Mouse (Mus musculus) right cerebral cortex, postnatal 36 days (tissue): Measurements from ENCODE around the gene Ccdc71.

Experiments
- DNase-seq, 2 experiments: peaks; one replicate each; pipeline ENCODE4 v3.0.0; 2022; ENCODE audit warnings: low spot score in 2 of 2, mixed read lengths in 1 of 2

Ccdc71 gene

GRCm38 (mm10) chr9:108489702-108490558 is 29.6 kb downstream of the Ccdc71 start:
- DNase-seq: no peak

DNA sequence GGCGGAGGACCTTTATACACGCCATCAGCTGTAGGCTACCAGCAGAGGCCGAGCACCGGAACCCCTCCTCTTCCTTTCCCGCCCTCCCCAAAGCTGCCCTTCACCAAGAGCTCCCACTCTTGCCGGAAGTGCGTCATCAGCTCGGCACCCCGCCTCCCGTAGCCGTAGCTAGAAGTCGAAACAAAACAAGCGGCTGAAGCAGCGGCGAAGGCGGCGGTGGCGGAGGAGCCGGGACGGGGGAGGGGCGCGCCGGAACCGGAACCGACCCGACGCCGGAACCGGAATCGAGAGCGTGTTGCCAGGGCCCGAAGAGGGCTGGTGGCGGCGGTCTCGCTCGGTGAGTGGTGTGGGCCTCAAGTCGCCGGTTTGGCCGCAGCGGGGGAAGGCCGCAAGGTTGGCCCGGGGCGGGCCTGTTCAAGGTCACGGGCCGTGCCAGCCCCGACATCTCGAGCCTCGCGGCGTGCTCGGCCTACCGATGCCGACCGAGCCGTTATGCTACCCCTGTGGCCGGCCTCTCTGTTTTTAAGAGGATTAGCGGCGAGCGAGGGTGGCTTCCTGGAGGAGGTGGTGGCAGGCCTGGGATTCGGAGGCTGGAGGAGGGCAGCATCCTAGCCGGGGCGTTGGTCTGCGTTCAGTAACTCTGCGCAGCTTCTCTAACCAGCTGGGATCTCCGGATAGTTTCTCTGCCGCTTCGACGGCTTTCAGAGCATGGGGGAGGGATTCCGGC is 30.4 kb downstream of the Ccdc71 start, which contains the start of gene Usp19:
Usp19 (plus strand) TSS at position 44 of the 727 bp plus-strand sequence.
- peak; percentile 96 to 97 for DNase-seq

DNA sequence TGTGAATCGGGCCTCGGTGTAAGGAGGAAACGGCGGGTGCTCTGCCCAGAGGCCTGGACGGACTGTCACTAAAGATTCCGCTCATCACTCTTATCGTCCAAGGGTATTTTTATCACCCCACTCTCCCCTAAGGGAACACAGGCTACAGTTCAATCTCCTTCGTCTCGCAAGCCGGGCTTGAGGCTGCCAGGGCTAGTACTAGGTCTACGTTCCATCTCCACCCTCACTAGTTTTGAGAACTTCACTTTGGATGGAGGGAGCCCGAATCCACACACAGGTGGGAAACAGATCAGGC is 30.9 kb downstream of the Ccdc71 start:
- DNase-seq: no peak

DNA sequence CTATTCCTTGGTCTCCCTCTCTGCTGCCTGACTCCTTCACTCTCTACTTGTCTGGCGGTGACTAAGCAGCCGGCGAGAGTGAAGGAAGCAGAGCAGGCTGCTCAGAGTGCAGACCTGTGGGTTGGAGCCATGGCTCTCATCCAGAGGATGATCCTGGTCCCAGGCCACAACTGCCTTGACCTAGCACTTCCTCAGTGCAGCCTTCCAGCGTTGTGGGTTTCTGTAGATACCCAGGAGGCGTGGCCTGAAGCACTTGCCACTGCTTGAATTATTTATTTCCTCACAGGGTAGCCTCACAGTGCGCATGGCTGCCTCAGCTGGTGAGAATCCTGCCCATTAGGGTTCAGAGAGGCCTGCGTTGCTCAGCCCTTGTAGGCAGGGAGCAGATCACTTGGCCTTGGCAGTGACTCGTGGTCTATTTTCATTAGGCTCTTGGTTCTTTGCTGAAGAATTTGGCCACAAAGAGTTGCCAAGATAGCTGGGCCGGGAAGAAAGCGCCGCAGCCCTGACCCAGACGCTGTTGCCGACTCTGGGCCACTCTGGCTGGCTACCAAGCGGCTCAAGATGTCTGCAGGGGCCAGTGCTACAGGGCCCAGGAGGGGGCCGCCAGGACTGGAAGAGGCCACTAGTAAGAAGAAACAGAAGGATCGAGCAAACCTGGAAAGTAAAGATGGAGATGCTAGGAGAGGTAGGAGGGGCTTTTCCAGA is 31.9 kb downstream of the Ccdc71 start:
- no peak for DNase-seq

DNA sequence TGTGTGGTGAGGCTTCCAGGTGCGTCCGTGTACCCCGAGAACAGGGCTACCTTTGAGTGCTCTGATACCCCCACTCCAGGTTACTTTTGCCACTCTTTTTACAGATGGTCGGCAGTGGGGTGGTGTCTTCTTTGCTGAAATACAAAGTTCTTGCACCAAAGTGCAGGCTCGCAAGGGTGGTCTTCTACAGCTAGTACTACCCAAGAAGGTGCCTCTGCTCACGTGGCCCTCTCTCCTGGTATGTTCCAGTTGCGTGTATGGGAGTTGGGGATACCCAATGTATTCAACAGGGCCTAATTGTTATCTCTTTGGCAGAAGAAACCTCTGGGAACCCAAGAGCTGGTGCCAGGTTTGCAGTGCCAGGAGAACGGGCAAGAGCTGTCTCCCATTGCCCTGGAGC is 32.9 kb downstream of the Ccdc71 start:
- DNase-seq: no peak

DNA sequence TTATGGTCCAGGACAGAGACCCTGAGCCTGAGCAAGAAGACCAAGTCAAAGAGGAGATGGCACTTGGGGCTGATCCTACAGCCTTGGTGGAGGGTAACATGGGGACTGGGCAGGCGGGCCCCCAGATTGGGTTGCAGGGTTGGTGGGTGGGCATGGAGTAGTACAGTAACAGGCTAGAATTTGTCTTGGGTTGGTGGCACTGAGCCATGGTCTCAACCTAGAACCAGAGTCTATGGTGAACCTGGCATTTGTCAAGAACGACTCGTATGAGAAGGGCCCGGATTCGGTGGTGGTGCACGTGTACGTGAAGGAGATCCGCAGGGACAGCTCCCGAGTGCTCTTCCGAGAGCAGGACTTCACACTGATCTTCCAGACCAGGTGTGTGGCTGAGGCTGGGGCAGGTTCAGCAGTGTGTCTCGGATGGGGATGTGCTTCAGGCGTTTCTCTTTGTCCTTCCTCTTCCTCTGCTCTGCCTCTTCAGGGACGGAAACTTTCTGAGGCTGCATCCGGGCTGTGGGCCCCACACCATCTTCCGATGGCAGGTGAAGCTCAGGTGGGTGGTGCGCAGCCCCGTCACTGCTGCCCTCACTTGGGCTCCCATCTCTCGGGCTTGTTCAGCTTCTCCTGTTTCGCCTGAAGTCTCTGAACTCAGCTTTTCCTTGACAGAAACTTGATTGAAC is 34.0 kb downstream of the Ccdc71 start:
- no peak for DNase-seq

- DNase-seq: no peak
These were observed 34.6 kb downstream of the Ccdc71 start for GRCm38 (mm10) chr9:108494905-108495304.

- DNase-seq: no peak
These were observed 38.9 kb downstream of the Ccdc71 start for GRCm38 (mm10) chr9:108499231-108499630.

DNA sequence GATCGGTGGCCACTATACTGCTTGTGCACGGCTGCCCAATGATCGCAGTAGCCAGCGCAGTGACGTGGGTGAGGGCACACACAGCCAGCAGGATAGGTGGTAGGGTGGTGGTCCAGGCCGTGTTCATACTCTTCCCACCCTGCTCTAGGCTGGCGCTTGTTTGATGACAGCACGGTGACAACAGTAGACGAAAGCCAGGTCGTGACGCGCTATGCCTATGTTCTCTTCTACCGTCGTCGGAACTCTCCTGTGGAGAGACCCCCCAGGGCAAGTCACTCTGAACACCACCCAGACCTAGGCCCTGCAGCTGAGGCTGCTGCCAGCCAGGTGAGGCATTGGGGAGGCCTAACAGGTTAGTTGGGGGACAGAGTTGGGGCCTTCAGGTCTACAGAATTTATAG is 39.6 kb downstream of the Ccdc71 start:
- no peak for DNase-seq

GRCm38 (mm10) chr9:108506901-108507300 is 46.6 kb downstream of the Ccdc71 start:
- DNase-seq: no peak

DNA sequence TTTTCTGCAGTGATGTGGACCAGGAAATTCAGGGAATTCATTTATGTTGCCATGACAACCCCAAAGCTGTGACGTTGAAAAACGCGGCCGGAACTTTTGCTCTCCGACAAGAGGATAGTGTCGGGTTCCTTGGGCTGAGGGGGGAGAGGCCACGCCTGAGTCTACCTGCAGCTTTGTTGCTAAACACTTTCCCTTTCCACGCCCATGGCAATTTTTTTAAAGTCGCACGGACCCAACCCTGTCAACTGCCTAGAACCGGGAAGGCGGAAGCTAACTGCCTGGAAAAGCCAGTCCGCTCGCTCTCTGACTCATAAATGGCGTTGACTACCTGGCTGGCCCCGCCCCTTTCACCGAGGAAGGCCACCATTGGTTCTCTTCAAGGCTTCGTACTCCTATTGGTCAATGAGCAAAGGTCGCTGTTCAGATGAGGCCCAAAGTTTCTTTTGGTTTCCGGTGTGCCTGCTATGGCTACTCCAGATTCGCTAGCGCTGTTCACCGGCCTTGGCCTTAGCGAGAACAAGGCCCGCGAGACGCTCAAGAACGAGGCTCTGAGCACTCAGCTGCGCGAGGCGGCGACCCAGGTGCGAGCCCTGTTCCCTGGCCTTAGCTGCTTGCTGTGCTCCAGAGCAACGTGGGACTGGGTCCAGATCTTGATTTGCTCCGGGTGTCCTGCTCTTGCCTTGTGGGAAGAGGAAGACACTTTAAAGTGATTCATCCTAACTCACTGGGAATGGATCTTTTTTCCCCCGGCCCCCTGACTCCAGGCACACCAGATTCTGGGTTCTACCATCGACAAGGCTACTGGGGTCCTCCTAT is 47.5 kb downstream of the Ccdc71 start, which contains the start of gene Qars:
Qars (plus strand) TSS at position 88 of the 816 bp plus-strand sequence.
- DNase-seq: peak; percentile 93 to 95

DNA sequence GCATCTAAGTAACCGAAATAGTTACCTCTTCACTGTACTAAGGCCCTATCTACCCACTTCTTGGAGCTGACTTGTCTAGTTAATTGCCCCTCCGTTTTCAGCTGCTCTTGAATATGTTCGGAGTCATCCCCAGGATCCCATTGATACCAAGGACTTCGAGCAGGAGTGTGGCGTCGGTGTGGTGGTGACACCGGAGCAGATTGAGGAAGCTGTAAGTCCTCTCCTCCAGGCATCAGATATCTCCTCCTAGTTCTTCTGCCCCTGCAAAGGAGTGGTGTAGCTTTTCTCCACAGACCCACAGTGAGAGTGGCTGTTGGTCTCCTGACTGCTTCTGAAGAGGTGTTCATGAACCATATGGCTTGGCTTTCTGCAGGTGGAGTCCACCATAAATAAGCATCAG is 48.4 kb downstream of the Ccdc71 start:
- DNase-seq: no peak
